Mouse (Mus musculus) thymus, adult 2 months (tissue): ENCODE measurements around the gene Aldh1b1. TPM values are rescaled to one million over a fixed set of nuclear protein-coding genes. Genes with fewer than 3 reads are reported as not detected.

Source experiments
- DNase-seq: peaks from one replicate; pipeline ENCODE4 v3.0.0; 2021
- H3K27ac ChIP-seq: fragments of 200-500 bp; 2 replicates; pipeline ENCODE4 v1.5.1; 2012; ENCODE audit warnings: low read length, control low read depth; ENCODE audit not compliant: control insufficient read depth, insufficient read depth
- H3K27me3 ChIP-seq: fragments of 200-500 bp; 2 replicates; pipeline ENCODE4 v1.6.1; 2012; ENCODE audit warnings: mild to moderate bottlenecking, low read length, moderate library complexity, mixed read lengths; ENCODE audit not compliant: control insufficient read depth, insufficient read depth
- H3K36me3 ChIP-seq: fragments of 200-500 bp; 2 replicates; pipeline ENCODE4 v1.6.1; 2012; ENCODE audit warnings: mild to moderate bottlenecking, low read length, moderate library complexity; ENCODE audit not compliant: control insufficient read depth, insufficient read depth
- H3K4me1 ChIP-seq: fragments of 200-500 bp; replicated peaks from 2 replicates; pipeline ENCODE4 v1.6.1; 2012; ENCODE audit warnings: low read length; ENCODE audit not compliant: control insufficient read depth, insufficient read depth
- H3K4me3 ChIP-seq: fragments of 200-500 bp; 2 replicates; pipeline ENCODE4 v1.5.1; 2012; ENCODE audit warnings: mild to moderate bottlenecking, low read length, control low read depth, moderate library complexity; ENCODE audit not compliant: control insufficient read depth, insufficient read depth
- CTCF ChIP-seq: fragments of 200-500 bp; IDR thresholded peaks from 2 replicates; pipeline ENCODE4 v1.5.1; 2012; ENCODE audit warnings: mild to moderate bottlenecking, control low read depth, low read length, moderate library complexity, borderline replicate concordance; ENCODE audit not compliant: control insufficient read depth, poor library complexity, insufficient read depth; ENCODE audit errors: extremely low read depth
- POLR2A ChIP-seq: fragments of 200-500 bp; IDR thresholded peaks from 2 replicates; pipeline ENCODE4 v1.6.1; 2012; ENCODE audit warnings: mild to moderate bottlenecking, low read length, control low read depth, moderate library complexity; ENCODE audit not compliant: control insufficient read depth, poor library complexity, insufficient read depth; ENCODE audit errors: extremely low read depth
- WGBS: fragments of 180-500 bp; shearing (Covaris S2); methylation state at CpG from one replicate; pipeline ENCODE4 v1.1.7; 2018; 5-methylcytosine and 5-hydroxymethylcytosine counted together
- polyA plus RNA-seq: library from polyadenylated mRNA; depleted of rRNA; stranded (reverse); fragments of >200 nt; gene quantifications from 2 replicates; pipeline ENCODE4 v1.2.3, GENCODE M21; 2012; rRNA removed

Aldh1b1 gene
- 9.6 and 11.1 TPM in 2 replicates for polyA plus RNA-seq

DNA sequence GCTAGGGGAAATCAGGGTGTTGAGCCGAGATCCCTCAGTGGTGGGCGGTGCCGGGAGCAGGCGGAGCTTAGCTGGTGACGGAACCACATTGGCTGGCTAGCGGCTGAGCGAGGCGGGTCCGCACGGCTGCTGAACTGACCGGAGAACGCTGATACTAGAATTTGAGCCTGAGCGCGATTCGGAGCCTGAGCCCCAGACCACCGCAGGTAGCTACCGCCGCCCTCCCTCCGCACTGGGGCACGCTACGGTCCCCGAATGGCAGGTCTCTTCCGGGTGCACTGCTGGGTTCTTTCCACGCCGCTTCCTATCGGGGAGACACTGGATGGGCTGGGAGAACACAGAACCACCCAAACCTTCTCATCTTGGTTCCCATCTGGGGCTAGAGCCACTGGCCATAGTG is at the start of gene Aldh1b1:
Gene Aldh1b1 (plus strand): TSS at position 59 of the 400 bp plus-strand sequence.
- H3K36me3 ChIP-seq = no peaks in the 10 kb centered on the region
- under 1% methylated on average over 26 of the region's 26 CpGs for WGBS
- H3K27me3 ChIP-seq = no peaks in the 10 kb centered on the region
- H3K27ac ChIP-seq = no peak within 1 kb of the TSS
- peaks cover 13% of the 10 kb centered on the region for H3K4me1 ChIP-seq
- TF ChIP-seq CTCF (no peak), POLR2A (no peak)
- peak; percentile 64 for DNase-seq
- H3K4me3 ChIP-seq = peak within 1 kb of the TSS; percentile 91

DNA sequence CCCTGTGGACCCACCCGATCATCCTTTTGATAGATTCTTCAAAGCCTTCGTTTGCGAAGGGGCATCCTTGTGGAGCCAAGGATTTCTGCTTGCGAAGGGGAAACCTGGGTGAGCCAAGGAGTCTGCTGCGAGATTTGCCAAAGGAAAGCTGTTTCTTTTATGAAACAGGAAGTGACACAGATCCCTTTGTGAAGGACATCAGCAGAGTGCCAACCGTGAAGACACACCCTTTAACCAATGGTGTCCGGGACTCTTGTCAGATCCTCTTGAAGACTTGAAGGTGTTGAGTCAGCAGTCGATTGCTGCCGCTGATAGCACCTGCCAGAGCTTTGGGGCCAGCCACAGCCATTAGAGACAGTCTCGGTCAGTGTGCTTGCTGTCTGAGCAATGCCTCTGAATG is 49.4 kb upstream of the Aldh1b1 start:
- H3K4me1 ChIP-seq = peaks cover 4% of the 10 kb centered on the region; the same call in 1 of the 2 replicates
- H3K4me3 ChIP-seq = no peak overlapping the region
- no peak overlapping the region for H3K27ac ChIP-seq
- no peaks in the 10 kb centered on the region for H3K27me3 ChIP-seq
- no peaks in the 10 kb centered on the region for H3K36me3 ChIP-seq
- no peak for DNase-seq
- TF ChIP-seq CTCF (no peak), POLR2A (no peak)
- 50% methylated on average over 10 of the region's 10 CpGs for WGBS

DNA sequence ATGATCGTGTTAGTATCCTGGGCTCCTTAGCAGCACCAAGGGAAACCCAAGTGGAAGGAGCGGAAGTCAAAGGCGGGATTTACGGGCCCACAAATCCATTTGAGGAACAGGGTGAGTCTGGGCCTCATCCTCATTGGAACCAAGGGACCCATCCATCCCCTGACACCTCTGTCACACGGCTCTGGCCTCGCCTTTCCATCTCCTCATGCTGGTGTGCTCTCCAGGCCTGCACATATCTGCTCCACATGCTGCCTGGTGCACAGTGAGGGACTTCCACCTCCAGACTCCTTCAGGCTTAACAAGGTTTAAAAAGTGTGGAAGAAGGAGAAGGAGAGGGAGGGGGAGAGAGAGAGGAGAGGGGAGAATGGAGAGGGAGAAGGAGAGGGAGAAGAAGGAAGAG is 48.3 kb upstream of the Aldh1b1 start:
- DNase-seq = no peak
- 99% methylated on average over 6 of the region's 6 CpGs for WGBS
- no peaks in the 10 kb centered on the region for H3K36me3 ChIP-seq
- no peaks in the 10 kb centered on the region for H3K27me3 ChIP-seq
- no peak overlapping the region for H3K27ac ChIP-seq
- H3K4me3 ChIP-seq = no peak overlapping the region
- peaks cover 4% of the 10 kb centered on the region; the same call in 1 of the 2 replicates for H3K4me1 ChIP-seq
- no peak for TF ChIP-seq CTCF
- no peak for TF ChIP-seq POLR2A

DNA sequence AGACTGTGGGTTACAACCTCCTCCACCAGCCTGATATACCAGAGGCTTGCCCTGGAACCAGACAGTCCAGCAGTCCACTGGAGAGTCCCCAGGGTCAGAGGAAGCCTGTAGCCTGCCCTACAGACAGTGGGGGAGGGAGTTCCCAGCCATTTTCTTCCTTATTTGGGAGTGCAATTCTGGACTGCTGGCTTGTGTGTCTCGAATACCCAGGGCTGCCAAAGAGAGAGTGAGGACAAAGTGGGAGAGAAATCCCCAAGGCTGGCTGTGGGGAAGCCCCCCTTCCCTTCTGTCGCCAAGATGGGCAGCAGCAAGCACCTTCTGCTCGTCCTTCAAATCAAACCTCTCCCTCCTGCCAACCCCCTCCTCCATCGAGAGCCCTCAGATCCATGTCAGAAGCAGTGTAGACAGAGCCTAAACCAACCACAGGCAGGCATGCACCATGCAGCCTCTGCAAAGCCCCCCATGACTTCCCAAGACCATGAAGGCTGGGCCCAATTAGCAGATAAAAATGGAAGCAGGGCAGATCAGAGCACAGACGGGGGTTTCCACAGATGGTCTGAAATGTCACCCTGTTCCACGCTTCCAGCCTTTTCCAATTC is 45.5 kb upstream of the Aldh1b1 start:
- H3K27me3 ChIP-seq = no peaks in the 10 kb centered on the region
- no peak for DNase-seq
- no peaks in the 10 kb centered on the region for H3K36me3 ChIP-seq
- no peak overlapping the region for H3K27ac ChIP-seq
- WGBS = 84% methylated on average over 6 of the region's 6 CpGs
- H3K4me1 ChIP-seq = peaks cover 4% of the 10 kb centered on the region; the same call in 1 of the 2 replicates
- TF ChIP-seq CTCF (no peak), POLR2A (no peak)
- H3K4me3 ChIP-seq = no peak overlapping the region

DNA sequence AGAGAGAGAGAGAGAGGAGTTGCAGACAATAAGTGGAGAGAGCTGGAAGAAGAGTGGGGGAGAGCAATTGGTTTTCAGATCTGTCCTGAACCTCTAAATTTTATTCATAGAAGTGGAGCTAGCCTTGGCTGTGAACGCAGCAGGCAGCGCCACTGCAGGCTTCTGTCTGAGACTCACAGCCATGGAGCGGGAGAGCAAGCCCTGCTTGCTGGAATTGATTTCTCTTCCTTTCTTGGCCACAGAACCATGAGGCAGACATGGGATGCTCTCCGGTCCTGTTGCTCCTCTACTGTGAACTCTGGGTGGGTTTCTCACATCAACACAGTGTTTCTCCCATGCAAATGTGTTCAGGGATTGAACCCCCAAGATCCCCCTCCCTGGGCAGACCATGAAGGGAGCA is 44.7 kb upstream of the Aldh1b1 start:
- WGBS = 97% methylated on average over 4 of the region's 4 CpGs
- no peaks in the 10 kb centered on the region for H3K27me3 ChIP-seq
- TF ChIP-seq POLR2A (no peak), CTCF (no peak)
- H3K27ac ChIP-seq = no peak overlapping the region
- peaks cover 8% of the 10 kb centered on the region for H3K4me1 ChIP-seq
- no peak for DNase-seq
- H3K36me3 ChIP-seq = no peaks in the 10 kb centered on the region
- H3K4me3 ChIP-seq = no peak overlapping the region

DNA sequence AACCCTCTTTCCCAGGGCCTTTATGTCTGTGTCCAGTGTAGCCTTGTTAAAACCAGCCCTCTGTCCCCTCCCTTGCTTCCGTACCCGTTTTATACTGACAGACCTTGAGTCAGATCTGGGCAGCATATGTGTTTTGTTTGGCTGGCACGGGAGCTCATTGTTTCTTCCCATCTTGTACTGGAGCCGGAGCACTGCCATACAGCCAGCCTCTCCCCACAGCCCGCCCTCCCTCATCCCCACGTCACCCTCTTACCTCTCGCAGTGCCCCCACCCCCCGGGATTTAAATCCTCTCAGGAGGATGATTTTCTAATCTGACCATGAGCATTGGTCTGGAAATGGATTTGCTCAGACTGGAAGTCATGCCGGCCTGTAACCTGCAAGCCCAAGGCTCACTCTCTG is 43.7 kb upstream of the Aldh1b1 start:
- peaks cover 3% of the 10 kb centered on the region for H3K4me1 ChIP-seq
- H3K27me3 ChIP-seq = no peaks in the 10 kb centered on the region
- DNase-seq = no peak
- no peak overlapping the region for H3K27ac ChIP-seq
- H3K4me3 ChIP-seq = no peak overlapping the region
- 94% methylated on average over 9 of the region's 9 CpGs for WGBS
- TF ChIP-seq CTCF (no peak), POLR2A (no peak)
- no peaks in the 10 kb centered on the region for H3K36me3 ChIP-seq

DNA sequence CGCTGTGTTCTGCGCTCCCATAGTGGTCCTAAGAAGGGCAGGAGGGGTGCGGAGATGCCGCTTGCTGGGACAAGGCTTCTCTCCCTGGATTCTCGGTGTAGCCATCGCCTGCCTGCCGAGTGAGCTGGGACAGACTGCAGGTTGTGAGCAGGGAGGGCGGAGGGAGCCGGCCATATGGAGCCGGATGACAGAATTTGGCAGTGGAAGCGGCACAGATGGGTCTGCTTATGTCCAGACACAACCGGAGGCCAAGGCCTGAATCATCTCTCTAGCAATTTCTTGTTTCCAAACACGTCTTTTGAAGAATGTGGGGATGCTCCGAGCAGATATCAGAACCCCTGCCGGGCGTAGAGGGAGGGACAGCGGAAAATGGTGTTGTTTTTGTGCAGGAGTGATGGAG is 42.9 kb upstream of the Aldh1b1 start:
- H3K36me3 ChIP-seq = no peaks in the 10 kb centered on the region
- no peak for TF ChIP-seq CTCF
- TF ChIP-seq POLR2A = no peak
- H3K27me3 ChIP-seq = no peaks in the 10 kb centered on the region
- no peak for DNase-seq
- H3K4me1 ChIP-seq = peaks cover 3% of the 10 kb centered on the region
- no peak overlapping the region for H3K4me3 ChIP-seq
- 94% methylated on average over 17 of the region's 17 CpGs for WGBS
- no peak overlapping the region for H3K27ac ChIP-seq
